Mouse (Mus musculus) cerebellum, postnatal 10 days (tissue): ENCODE data around the gene Epb41l5.

ENCODE experiments used
- DNase-seq, 2 experiments: peaks; one replicate each; pipeline ENCODE4 v3.0.0; 2021; ENCODE audit warnings: mixed read lengths in 2 of 2

Gene Epb41l5

GRCm38 (mm10) chr1:119590041-119590440, 58.8 kb downstream of the Epb41l5 start:
- no peak for DNase-seq

DNA sequence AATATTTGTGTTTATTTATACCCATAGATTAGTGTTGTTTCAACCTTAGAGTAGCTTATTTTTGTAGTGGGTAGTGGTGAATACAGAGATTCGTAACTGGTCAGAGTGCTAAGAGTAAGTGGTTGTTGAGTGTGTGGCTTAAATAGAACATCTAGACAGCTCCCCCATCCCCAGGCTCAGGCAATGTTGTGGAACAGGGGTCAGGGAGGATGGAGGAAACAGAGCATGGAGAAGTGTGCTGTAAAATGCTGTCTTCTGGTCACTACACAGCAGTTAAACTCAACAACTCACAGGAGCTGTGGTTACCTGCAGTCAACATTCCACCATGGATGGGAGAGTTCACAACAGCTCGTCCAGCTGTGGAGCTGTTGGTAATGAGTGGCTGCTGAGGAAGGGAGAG, 63.8 kb downstream of the Epb41l5 start:
- no peak for DNase-seq

DNA sequence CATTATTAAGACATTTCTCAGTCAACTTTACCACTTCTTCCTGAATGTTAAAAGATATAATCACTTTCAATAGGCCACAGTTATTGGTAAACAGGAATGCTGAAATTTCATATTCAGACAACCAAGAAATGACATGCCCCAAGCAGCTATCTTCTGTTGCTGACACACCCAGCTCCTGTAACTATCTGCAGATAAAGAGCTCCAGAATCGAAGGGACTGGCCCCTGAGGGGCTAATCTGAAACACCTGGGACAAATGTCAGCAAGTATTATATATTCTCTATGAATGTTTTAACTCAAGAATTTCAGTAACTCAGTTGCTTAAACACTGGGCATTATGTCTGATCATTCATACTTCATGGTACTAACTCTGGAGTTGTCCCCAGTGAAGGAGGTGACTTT, 78.7 kb downstream of the Epb41l5 start:
- DNase-seq = no peak

GRCm38 (mm10) chr1:119565531-119565930, 83.3 kb downstream of the Epb41l5 start:
- no peak for DNase-seq

GRCm38 (mm10) chr1:119557641-119558395, 91.0 kb downstream of the Epb41l5 start:
- no peak for DNase-seq

DNA sequence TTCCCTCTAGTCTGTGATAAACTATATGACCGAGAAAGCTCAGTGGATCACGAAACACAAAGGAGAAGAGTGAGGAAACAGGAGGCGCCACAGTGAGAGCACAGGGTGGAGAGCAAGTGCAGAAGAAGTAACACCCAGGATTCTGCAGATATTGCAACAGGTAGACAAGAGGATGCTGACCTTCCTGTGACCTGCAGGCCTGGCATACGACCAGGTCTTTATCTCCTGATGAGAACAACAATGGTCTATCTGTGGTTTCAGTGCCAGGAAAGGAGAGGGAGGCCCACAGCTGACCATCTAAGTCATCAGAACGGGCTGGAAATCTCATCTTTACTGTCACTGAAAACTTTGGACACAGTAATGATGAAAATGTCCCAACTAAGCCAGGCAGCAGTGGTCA, 93.1 kb downstream of the Epb41l5 start:
- DNase-seq = no peak

DNA sequence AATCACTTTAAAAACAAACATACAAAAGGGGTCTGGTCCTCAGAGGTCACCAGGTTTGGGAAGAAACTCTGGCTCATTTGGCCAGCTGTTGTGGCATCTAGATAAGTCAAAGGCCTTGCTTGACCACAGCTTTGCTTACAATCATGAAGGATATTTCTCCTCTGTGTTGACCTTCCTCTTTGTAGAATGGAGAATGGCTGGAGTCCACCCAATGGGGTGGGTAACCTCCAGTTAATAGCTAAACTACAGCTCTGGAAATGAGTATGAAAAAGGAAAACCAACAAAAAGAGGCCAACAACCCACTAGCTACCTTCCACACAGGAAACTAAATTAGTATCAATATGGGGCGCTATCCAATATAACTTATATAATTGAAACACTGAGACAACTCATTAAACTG, 97.1 kb downstream of the Epb41l5 start:
- no peak for DNase-seq

- DNase-seq = no peak
Measured at GRCm38 (mm10) chr1:119550064-119550463, 98.7 kb downstream of the Epb41l5 start.

DNA sequence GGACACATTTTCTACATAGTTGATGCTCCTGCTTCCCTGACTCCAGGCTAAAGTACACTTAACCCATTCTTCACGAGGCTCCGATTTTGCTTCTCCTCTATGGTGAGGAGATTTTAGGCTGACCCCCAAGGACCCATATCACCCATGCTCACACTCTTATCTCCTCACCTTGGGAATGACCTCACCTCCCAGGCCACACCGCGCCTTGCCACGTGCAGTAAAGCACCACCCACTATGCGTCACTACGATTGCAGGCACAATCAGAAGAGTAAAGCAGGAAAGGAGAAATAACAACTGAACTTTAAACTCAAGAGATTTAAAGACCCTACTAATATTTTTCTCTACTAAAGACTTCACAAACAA, 99.5 kb downstream of the Epb41l5 start:
- DNase-seq = no peak

GRCm38 (mm10) chr1:119548668-119549326, 100.0 kb downstream of the Epb41l5 start:
- DNase-seq = peak; percentile 92 to 95

- no peak for DNase-seq
Measured at GRCm38 (mm10) chr1:119546490-119546889, 102.3 kb downstream of the Epb41l5 start.

DNA sequence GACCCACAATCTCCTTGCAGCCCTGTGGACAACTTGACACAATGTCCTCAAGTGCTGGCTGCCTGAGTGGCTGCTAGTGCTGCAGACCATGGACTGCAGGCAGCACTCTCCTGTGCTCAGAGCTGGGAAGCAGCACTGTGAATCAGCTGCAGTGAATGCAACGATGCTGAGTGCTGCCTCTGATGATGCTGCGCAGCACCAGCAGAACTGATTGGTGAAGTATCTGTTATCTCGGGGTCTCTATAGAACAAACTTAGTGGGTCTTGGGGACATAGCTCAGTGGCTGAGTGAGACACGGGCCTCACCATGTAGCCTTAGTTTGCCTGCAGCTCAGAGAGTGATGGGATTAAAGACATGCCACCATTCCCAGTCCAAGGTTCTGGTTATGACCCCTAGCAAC, 103.1 kb downstream of the Epb41l5 start:
- no peak for DNase-seq

DNA sequence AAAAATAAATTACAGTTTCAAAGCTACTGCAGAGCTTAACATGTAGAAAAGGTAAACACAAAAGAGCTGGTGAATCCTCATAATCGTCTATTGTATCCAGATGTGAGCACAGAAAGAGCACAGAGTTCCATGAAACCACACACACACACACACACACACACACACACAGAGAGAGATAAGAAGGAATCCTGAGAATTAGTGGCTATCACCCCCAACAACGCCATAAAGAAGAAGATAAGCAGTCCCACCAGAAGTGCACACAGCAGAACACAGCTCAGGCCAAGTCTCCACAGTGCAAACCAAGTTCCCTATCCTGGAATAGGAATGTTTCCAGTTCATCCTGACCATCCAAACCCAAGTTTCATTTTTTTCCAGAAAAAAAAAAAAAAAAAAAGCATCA, 103.6 kb downstream of the Epb41l5 start:
- no peak for DNase-seq

- DNase-seq = no peak
Measured at GRCm38 (mm10) chr1:119544611-119545155, 104.1 kb downstream of the Epb41l5 start.

- no peak for DNase-seq
Measured at GRCm38 (mm10) chr1:119543316-119543715, 105.5 kb downstream of the Epb41l5 start.

GRCm38 (mm10) chr1:119541570-119541969, 107.2 kb downstream of the Epb41l5 start:
- no peak for DNase-seq

DNA sequence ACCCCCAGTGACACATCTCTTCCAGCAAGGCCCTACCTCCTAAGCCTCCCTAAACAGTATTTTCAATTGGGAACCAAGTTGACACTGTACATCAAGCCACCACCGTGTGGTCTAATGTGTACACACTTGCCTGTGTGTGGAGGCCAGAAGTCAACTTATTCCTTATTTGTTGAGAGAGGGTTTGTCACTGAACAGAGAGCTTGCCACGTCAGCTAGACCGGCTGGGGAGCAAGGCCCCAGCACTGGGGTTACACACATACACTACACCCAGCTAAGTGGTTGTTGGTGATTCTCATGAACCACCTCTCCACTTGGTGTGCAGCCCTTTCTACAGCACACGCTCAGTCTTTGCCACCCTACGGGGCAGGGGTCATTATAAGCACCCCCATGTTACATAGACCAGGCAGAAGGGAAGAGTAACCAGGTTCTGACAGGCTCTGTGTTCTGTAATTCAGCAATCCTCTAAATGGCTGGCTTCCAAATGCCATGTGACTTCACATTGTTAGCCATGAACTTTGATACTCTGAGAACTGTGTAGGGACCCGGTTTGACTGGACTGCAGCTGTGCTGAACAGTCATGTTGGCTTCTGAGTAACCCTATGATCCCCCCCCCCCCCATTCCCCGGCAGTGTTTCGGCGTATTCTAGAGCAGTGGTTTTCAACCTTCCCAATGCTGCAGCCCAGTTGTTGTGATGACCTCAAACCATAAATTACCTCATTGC, 107.8 kb downstream of the Epb41l5 start:
- DNase-seq = no peak

DNA sequence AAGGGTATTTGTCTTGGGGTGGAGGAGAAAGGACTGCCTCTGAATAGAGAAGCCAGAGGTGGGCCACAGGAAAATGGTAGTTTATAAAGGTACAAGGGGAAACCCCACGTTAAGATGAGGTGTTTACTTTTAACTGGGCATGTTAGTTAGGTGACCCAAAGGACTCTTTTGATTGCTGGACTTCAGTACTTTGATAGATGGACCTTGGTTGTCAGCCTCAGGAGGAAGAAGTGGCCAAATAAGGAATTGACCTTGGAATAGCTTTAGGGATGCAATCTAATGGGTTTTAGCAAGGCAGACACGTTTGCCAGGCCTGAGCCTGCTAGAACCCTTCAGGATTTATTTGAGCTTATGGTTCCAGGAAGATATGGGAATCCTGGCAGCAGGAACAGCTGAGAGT, 109.5 kb downstream of the Epb41l5 start:
- no peak for DNase-seq

DNA sequence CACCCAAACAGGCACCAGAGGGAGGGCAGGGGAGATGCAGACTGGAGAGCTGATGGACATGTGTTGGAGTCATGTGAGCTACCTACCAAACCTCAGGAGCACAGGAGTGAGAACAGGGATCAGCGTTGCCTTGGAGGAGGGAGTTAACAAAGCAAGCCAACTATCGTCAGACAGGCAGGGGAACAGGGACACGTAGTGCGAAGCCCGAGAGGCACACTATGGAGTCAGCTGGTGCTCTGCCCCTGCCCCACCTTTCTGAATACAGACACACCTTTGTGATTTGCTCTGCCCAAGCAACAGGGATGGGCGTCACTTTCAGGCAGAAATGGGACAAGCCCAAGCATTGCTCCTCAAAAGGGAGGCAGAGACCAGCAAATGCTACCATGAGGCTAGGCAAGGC, 111.1 kb downstream of the Epb41l5 start:
- no peak for DNase-seq

GRCm38 (mm10) chr1:119536122-119536521, 112.7 kb downstream of the Epb41l5 start:
- DNase-seq = no peak

- DNase-seq = no peak
Measured at GRCm38 (mm10) chr1:119534341-119534740, 114.5 kb downstream of the Epb41l5 start.

GRCm38 (mm10) chr1:119533093-119533805, 115.6 kb downstream of the Epb41l5 start:
- peak; percentile 54 to 59 for DNase-seq

DNA sequence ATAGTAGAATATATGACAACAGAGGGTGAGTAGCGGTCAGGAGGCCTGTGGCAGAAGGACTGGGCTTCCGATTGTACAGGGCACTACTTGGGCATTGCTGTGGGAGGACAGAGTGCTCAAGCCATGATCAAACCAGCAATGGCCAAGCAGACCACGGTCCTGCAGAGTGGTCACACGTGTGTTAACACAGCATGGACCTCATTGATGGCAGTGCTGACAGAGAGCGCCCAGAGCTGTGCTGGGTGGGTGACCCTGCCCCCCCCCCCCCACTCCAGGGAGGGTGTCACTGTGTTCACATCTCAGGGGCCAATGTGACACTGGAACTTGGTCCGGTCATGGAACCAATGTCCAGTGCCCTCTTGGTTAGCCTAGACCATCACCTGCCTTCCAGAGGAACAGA, 116.6 kb downstream of the Epb41l5 start:
- no peak for DNase-seq
